Mouse (Mus musculus): ENCODE results near the gene Secisbp2l. TPM values are rescaled to one million over a fixed set of nuclear protein-coding genes. Genes with fewer than 3 reads are reported as not detected.

Secisbp2l gene
- polyA plus RNA-seq, 1 experiment: 36.6 TPM

DNA sequence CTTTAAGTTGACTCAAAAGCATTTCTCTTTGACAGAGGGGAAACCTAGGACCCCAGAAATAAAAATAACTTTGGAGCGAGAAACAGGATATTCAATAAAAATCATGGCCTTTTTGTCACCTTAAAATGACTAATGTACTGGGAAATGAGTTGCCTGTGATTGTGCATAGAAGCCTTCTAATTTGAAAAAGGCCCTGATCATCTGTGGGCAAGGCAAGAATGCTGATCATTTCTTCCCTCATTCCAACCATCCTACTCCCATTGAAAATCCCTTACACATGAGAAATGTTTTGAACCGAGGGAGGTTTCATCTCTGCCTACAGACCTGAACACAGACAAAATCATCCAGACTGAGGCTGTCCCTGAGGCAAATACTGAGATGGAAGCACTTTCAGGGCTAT is 79.8 kb downstream of the Secisbp2l start:
- Histone ChIP-seq H3K4me3 (ENCODE audit: insufficient read depth, low read depth, low read length) (no peak overlapping the region), H3K4me1 (ENCODE audit: control insufficient read depth, insufficient read depth, insufficient read length, low read length) (no peaks in the 10 kb centered on the region), H3K27ac (replicated peaks; ENCODE audit: low read depth, low read length) (no peak overlapping the region)

DNA sequence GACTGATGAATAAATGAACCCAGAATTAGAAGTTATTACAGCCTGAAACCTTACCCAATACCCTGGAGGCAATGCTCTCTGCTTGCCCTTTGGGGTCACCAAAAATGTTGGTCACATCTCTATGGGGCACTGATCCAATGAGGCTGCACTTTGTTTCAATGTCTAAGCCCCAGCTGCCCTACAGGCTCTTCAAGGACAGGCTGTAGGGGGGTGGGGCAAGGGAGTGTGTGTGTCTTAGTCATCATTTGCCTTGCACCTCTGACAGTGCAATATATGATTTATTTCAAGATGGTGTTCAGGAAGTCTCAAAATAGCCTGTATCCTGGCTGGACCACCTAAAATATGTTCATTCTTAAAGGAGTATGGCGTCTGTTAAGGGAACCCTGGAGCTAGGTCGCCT is 81.1 kb downstream of the Secisbp2l start:
- no peak overlapping the region for H3K4me3 ChIP-seq (ENCODE audit: insufficient read depth, low read depth, low read length)
- H3K27ac ChIP-seq (replicated peaks; ENCODE audit: low read depth, low read length): no peak overlapping the region
- H3K4me1 ChIP-seq (ENCODE audit: control insufficient read depth, insufficient read depth, insufficient read length, low read length): 0 out of 2 replicates have a peak, but pooled peaks cover 2% of the 10 kb centered on the region

DNA sequence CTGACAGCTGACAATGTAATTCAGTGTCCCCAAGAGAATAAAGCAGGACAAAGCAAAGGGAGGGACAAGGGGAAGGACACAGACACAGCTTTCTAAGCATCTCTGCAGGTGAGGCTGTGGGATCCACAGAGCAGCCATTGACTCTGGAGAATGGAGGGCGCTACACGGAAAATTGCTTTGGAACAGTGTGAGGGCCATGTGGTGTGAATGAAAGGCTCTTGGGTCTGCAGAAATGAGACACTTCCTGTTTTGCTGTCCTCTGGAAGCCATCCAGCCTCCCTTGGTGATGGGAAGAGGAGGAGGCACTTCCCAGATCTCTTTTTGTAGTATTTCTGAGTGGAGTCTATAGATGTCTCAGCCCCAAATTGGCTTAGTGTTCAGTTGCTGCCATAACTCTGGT is 86.5 kb downstream of the Secisbp2l start:
- H3K4me1 ChIP-seq (ENCODE audit: control insufficient read depth, insufficient read depth, insufficient read length, low read length): 0 out of 2 replicates have a peak, but pooled peaks cover 3% of the 10 kb centered on the region
- H3K4me3 ChIP-seq (ENCODE audit: insufficient read depth, low read depth, low read length): no peak overlapping the region
- H3K27ac ChIP-seq (replicated peaks; ENCODE audit: low read depth, low read length): 0 out of 2 replicates have a peak overlapping the region, but pooled peaks have one; percentile 17

DNA sequence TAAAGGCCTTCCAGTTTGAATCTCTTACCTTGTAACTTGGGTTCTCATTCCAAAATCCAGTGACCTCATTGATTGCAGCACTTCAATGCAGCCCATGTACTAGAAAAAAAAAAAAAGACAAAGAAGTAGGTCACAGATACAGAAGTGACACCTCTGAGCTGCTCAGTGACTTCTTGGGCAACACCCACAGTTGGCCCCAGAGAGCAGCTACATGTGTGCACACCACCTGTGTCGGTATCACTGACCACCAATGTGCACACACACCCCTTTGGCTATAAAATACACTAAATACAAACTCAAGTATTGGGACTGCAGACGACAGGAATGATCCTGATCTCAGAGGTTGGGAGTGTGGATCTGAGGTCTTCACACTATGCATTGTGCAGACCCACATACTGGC is 87.9 kb downstream of the Secisbp2l start:
- Histone ChIP-seq H3K4me3 (ENCODE audit: insufficient read depth, low read depth, low read length) (no peak overlapping the region), H3K27ac (replicated peaks; ENCODE audit: low read depth, low read length) (no peak overlapping the region), H3K4me1 (ENCODE audit: control insufficient read depth, insufficient read depth, insufficient read length, low read length) (0 out of 2 replicates have a peak, but pooled peaks cover 3% of the 10 kb centered on the region)

DNA sequence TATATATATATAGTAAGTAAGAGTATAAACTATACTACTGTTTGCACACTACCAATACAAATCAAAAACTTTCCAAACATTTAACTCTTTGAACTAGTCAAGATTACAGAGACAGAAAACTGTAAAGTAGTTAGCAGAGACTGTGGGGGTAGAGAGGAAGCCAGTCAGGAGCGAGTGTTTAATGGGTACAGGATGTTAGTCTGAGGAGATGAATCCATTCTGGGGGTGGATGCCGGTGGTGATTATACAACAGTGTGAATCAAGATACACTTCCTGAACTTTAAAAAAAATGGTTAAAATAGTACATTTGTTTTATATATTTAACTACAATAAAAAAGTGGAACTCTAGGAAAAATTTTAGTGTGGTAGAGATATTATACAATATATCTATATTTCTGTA is 90.7 kb downstream of the Secisbp2l start:
- Histone ChIP-seq H3K4me3 (ENCODE audit: insufficient read depth, low read depth, low read length) (no peak overlapping the region), H3K27ac (replicated peaks; ENCODE audit: low read depth, low read length) (no peak overlapping the region), H3K4me1 (ENCODE audit: control insufficient read depth, insufficient read depth, insufficient read length, low read length) (0 out of 2 replicates have a peak, but pooled peaks cover 3% of the 10 kb centered on the region)

Other genes with a start within 250 kb of the Secisbp2l start
- gene Cep152, start 157.8 kb downstream of the Secisbp2l start, polyA plus RNA-seq (2012; ENCODE audit: insufficient read depth, insufficient read length, missing spikeins): 0.36 and 0.71 TPM in 2 replicates
- gene Eid1, start 109.8 kb downstream of the Secisbp2l start, polyA plus RNA-seq (2012; ENCODE audit: insufficient read depth, insufficient read length, missing spikeins): 28.4 and 30.5 TPM in 2 replicates
- not detected in 2 replicates for gene Shc4, start 58.7 kb downstream of the Secisbp2l start, polyA plus RNA-seq (2012; ENCODE audit: insufficient read depth, insufficient read length, missing spikeins)
- 21.0 and 24.0 TPM in 2 replicates for gene Galk2, start 76.2 kb upstream of the Secisbp2l start, polyA plus RNA-seq (2012; ENCODE audit: insufficient read depth, insufficient read length, missing spikeins)
- gene Cops2, start 76.3 kb upstream of the Secisbp2l start, polyA plus RNA-seq (2012; ENCODE audit: insufficient read depth, insufficient read length, missing spikeins): 79.8 and 133 TPM in 2 replicates